Mouse (Mus musculus) heart, adult 11 months (tissue): ENCODE results near the gene Fhl5.
"Not testable (repeated sequence)": the region's sequence is repeated elsewhere in the genome, so short reads cannot be mapped to it uniquely, and the experiment has no call there.

Experiments
- DNase-seq: peaks from one replicate; pipeline ENCODE4 v3.0.0; 2022

Fhl5 gene

DNA sequence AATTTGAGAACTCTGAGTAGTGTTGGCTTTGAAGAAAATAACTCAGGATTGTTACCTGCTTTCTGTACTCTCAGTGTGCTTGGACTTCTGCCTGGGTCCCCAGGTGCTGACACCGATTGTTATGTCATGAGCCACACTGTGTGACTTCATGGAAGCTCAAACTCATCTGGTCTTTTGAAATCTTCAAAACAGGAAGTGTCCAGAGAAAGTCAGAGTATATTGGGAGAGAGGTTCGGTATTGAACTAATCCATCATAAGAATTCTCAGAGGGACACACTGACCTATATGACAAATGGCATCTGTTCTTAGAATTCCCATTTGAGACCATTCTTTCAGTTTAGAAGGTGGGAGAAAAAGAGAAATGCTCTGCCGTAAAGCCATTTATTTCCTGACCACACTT is at the start of gene Fhl5:
Gene Fhl5 (minus strand): TSS at position 101 of the 400 bp plus-strand sequence.
- no peak for DNase-seq

DNA sequence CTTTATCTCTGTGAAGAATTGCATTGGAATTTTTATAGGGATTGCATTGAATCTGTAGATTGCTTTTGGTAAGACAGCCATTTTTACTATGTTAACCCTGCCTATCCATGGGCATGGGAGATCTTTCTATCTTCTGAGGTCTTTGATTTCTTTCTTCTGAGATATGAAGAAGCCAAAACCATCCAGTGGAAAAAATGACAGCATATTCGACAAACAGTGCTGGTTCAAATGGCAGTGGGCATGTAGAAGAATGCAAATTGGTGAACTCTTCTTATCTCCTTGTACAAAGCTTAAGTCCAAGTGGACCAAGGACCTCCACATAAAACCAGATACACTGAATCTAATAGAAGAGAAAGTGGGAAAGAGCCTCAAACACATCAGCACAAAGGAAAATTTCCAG is 42.3 kb upstream of the Fhl5 start:
- DNase-seq = not testable (repeated sequence)

DNA sequence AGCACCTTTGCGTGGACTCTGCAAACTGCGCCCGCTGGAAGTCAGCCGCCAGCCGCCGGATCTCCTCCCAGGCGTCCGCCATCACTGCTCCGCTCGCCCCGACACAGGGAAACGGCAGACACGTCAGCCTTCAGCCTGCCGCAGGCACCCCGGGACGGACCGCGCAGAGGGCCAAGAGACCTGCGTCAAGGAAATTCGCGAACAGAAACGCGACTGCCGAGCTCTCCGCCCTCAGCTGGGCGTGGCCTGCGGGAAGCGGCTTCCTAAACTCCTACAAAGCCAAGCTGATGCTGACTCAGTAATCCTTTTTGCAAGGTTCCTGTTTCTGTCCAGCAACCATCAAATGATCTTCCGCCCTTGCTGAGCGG is 39.0 kb upstream of the Fhl5 start, which contains the start of gene Ufl1:
Gene Ufl1 (minus strand): TSS at position 151 of the 368 bp plus-strand sequence.
- DNase-seq = peak; percentile 99

DNA sequence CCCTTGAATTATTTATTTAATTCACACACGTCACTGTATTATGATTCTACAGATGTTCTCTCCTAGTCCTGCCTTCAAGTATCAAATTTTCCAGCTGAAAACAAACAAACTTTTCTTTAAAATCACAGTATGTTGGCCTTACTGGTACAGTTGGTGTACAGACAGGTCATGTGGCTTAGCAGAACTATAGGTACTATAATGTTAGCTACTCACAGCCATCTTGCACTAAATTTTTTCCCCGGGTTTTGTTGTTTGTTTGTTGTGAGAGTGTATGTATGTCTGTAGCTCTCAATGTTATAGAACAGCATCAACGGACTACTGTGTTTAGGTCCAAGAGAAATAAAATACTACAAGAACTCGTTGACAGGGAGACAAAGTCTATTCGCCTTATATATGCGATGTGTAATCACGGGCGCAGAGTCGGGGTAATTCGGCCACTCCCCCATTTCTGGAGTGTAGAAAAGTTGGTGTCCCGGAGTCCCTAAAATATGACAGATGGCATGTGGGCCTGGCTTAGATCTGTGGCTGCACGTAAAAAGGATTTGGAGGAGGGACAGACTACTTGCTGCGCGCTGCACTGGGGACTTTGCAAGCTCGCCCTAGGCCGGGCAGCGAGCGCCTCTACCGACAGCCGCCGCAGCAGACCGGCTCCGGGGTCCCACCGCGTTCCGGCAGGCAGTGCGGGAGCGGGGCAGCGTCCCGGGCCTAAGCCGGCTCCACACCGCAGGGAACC is 38.4 kb upstream of the Fhl5 start:
- DNase-seq = no peak

DNA sequence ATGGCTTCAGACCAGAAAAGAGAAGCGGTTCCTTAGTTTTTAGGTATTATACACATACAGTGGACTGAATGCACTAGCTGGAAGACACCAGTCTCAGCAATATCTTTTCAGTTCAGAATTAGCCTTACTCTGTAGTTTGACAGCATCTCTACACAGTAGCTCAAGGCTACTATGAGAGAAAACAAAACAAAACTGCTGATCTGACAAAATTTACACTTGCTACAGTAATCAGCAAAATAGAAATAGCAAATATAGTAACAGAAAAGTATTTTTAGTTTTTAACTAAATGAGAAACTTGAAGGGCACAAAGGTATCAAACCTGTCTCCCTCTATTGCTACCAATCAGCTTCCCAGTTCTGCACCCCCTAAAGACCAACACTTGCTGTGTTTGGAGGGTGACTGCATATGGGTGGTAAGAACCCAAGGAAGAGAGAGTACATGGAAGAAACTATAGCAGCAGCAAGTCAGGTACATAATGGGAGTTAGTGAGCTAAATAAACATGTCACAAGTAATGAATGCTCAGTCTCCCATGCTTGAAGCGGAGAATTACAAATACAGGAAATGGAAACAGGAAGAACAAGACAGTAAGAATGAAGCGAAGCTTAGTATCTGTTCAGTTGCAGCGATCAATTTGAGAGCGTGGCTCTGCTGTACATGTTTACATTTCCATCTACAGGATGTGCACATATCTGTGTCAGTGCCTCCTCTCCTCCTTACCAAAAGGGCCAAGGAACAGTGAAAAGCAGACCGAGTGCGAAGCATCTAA is 30.4 kb upstream of the Fhl5 start:
- no peak for DNase-seq

DNA sequence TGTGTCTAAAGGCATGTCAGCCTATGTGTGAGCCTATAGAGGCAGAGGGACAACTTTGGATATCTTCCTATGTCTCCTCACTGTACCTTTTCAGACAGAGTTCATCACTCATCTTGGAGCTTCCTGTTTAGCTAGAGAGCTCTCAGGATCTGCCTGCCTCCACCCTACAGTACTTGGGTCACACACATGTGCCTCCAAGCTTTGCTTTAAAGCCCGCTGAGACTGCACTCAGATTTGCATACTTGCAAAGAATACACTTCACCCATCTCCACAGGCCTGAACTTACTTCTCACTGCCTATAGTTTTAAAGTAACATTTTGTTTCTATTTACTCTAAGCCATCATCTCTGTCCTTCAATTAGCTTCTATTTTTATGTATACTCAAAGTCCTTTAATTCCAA is 29.2 kb upstream of the Fhl5 start:
- no peak for DNase-seq

DNA sequence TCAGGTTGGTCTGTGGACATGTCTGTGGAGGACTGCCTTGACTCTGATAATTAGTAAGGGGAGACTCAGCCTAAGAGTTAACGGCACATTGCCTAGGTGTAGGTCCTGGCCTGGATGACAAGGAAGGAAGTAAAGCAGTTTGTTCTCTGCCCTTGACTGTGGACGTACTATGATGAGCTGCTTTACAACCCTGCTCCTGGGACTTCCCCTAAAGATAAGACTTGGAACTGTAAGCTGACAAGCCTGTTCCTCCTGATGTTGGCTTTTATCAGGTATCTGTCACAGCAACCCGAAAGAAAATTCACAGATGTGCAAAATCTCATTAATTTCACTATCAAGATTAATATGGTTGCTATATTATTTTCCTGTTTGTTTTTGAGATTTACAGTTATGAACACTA is 24.5 kb upstream of the Fhl5 start:
- DNase-seq = no peak

DNA sequence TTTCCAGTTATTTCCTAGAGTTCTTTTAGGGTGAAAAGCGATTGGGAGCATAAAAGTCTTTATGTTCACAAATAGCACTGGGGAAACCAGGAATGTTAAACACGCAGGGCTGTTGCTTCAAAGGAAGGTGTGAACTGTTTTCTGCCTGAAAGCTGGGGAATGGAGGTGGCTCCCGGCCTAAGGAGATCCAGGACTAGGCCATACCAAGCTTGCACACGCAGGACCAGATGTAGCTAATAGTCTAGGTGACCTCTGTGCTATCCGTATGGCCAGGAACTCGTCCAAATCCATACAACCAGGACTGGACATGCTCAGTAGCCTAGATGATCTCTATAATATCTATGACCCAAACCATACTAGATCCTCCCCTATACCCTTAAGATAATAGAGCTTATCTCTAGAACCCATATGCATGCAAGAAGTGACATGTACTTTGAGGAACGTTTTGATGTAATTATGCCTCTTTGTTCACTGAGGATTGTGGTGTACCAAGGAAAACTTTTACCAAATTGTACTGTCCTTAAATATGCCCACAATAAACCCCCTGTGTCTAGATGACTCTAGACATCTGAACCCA is 15.2 kb upstream of the Fhl5 start:
- no peak for DNase-seq

DNA sequence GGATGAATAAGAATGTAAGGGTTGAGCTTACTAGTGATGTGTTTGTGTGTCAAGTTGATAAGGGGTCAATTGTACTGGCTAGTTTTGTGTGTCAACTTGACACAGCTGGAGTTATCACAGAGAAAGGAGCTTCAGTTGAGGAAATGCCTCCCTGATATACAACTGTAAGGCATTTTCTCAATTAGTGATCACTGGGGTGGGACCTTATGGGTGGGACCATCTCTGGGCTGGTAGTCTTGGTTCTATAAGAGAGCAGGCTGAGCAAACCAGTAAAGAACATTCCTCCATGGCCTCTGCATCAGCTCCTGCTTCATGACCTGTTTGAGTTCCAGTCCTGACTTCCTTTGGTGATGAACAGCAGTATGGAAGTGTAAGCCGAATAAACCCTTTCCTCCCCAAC is 7.0 kb downstream of the Fhl5 start:
- not testable (repeated sequence) for DNase-seq

DNA sequence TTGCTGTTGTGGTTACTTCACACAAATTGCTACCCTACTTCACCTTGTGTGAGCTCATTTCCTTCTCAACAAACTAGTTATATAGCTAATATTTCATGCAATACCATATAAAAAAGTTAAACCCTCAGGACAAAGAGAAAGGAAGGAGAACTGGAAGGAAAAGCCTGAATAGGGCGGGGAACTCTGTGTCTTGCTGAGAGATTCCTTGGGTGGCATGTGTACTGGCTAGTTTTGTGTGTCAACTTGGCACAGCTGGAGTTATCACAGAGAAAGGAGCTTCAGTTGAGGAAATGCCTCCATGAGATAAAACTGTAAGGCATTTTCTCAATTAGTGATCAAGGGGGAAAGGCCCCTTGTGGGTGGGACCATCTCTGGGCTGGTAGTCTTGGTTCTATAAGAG is 8.9 kb downstream of the Fhl5 start:
- not testable (repeated sequence) for DNase-seq

DNA sequence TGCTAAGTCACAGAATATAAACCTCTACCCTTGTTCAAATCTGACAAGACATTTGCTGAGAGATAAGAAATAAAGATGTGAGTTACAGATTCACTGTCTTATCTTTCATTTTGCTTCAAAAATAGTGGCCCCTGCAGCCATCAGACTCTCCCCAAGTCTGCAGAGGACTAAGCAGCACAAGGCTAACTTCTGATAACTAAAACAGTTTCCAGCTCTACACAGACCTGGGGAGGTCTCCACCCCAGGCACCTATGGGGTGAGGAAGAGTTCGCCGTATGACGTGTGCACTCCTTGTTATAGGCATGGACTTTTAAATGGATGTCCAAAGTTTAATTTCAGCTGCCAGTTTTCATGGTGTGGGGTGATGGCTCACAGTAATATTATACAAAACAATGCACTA is 10.1 kb downstream of the Fhl5 start:
- DNase-seq = no peak

DNA sequence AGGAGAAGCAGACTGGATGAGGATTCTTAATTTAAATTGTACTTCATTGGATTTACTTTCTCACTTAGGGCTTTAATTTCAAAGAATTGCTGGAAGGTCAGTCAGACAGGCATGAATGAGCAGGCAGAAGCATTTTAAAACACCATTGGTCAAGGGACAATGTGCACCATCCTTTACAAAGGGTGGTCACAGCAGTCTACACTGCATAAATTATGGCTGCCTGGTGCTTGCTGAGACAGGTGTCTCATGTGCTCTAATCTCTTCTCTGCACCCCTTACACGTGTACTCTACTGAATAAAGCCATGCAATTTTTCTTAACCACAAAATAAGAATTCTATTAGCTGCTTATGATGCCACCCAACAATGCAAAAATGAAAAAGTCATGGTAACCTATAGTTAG is 15.1 kb downstream of the Fhl5 start:
- no peak for DNase-seq

DNA sequence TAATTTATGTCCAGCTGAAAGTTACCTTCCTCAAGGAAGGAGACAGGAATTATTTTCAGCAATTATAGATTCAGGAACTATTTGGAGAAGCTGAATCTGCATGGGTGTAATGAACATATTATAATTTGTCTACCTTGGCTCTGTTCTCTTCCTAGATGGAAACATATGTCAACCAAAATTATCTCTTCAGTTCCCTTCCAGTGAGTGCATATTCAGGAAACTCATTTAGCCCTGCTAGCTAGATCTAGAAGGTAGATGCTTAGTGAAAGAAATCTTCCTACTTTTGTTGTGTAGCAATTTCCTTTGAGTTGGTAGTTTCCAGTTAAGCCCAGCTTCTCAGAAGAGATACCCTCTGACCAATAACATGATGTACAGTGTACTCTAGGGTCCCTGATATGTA is 20.7 kb downstream of the Fhl5 start:
- DNase-seq = no peak

DNA sequence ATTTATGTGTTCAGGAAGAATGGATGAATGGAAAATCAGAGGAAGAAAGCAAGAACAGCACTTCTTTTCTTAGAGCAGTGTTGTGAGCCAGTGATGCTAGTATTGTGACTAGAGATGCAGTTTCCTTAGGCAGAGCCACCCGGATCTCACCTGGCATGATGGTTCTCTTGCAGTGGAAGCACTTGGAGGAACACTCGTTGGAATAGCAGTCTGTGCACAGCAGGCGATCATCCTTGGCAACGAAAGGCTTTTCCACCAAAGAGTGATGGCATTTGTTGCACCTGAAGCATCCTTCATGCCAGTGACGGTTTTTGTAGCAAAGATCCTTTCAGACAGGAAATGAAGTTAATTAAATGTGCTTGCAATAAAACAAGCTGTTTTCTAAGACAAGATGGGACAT is 29.2 kb downstream of the Fhl5 start:
- no peak for DNase-seq

DNA sequence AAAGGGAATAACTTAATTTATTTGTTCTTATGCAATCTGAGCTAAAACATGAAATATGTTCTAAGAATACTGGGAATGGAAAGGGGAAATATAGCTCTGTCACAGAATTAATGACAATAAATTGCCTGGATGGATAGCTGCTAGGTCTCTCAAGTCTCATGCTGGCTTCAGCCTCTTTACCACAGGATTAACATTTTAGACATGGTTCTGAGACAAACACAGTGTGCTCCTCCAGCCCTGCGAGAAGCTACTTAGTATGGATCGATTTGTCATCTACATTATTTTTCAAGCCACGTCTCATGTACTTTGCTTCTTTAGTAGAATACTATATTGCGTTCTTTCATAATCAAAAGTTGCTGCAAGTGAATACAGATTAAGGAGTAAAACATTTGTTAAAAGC is 36.5 kb downstream of the Fhl5 start:
- DNase-seq = no peak

DNA sequence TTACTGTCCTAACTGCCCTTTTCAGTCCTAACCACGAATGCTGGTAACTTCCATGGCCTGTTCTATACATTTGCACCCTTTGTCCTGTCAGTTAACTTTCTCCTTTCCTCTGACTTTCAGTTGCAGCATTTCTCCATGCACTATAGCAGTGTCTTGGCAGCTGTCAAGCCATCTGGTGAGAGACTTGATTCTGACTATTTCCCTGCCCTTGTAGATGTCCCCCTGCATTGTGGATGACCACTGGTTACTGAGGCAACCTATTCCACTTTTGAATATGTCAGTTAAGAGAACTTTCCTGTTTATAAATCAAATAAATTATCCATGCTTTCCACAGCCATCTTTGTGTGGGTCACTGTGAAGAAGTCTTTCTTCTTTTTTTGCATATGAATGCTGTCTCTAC is 45.4 kb downstream of the Fhl5 start:
- DNase-seq = no peak

DNA sequence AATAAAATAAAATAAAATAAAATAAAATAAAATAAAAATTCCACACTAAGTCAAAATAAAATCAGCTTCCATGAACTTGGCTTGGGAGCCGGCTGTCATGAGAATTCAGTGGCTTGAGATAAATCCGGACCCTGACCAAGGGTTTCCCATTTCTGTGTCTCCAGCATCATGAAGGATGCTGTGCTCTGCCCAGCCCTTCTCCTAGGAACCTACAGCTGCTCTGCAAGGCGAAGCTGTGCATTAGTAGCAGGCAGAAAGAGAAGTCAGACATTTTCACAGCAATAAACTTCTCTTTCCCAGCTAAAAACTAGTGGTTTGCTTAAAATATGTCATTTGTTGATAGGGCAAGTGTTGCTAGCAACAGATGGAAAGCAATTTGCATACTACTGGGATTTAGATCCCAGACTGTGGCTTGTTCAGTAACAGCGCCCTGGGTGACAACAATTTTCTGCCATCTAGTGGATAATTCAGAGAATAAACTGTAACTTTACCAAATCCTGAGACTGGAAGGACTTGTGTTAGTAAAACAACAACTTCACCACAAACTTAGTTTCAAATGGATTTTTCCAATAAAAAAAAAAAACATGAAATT is 63.0 kb downstream of the Fhl5 start:
- peak; percentile 64 for DNase-seq
